Mouse (Mus musculus) liver, embryonic 12.5 days (tissue): ENCODE data around the gene Rnf26. TPM values are rescaled to one million over a fixed set of nuclear protein-coding genes. Genes with fewer than 3 reads are reported as not detected.

Experiments used
- ATAC-seq: fragments of 200-750 bp; cut with Nextera tagmentation; 2 replicates; pipeline ENCODE4 v1.8.0; 2017; ENCODE audit warnings: moderate number of reproducible peaks, mild to moderate bottlenecking, moderate library complexity
- H3K27ac ChIP-seq: fragments of 300-500 bp; sonication (generic); 2 replicates; pipeline ENCODE4 v1.5.1; 2016; ENCODE audit warnings: mild to moderate bottlenecking
- H3K27me3 ChIP-seq: fragments of 300-500 bp; sonication (generic); replicated peaks from 2 replicates; pipeline ENCODE4 v1.6.1; 2016; ENCODE audit warnings: mild to moderate bottlenecking, moderate library complexity
- H3K36me3 ChIP-seq: fragments of 300-500 bp; sonication (generic); 2 replicates; pipeline ENCODE4 v1.6.1; 2016; ENCODE audit warnings: mild to moderate bottlenecking, moderate library complexity
- H3K4me1 ChIP-seq: fragments of 300-500 bp; sonication (generic); 2 replicates; pipeline ENCODE4 v1.6.1; 2016
- H3K4me2 ChIP-seq: fragments of 300-500 bp; sonication (generic); 2 replicates; pipeline ENCODE4 v1.6.1; 2016; ENCODE audit warnings: mild to moderate bottlenecking, moderate library complexity
- H3K4me3 ChIP-seq: fragments of 300-500 bp; sonication (generic); 2 replicates; pipeline ENCODE4 v1.5.1; 2016; ENCODE audit warnings: mild to moderate bottlenecking, moderate library complexity
- H3K9ac ChIP-seq: fragments of 300-500 bp; sonication (generic); 2 replicates; pipeline ENCODE4 v1.6.1; 2016; ENCODE audit warnings: mild to moderate bottlenecking, moderate library complexity
- H3K9me3 ChIP-seq: fragments of 300-500 bp; sonication (generic); replicated peaks from 2 replicates; pipeline ENCODE4 v1.6.1; 2016; ENCODE audit warnings: mild to moderate bottlenecking, moderate library complexity
- WGBS: fragments of 180-500 bp; shearing (Covaris S2); methylation state at CpG from one replicate; pipeline ENCODE4 v1.1.7; 2016; ENCODE audit not compliant: insufficient replicate concordance; 5-methylcytosine and 5-hydroxymethylcytosine counted together
- polyA plus RNA-seq: library from polyadenylated mRNA; unstranded; fragments of >200 nt; fragmentation: Nextera tagmentation; extraction: Ambion mirVana; gene quantifications from 2 replicates; pipeline ENCODE4 v1.2.1, GENCODE M21; 2016

Rnf26 gene
- polyA plus RNA-seq, result 57.6 and 58.7 TPM in 2 replicates

DNA sequence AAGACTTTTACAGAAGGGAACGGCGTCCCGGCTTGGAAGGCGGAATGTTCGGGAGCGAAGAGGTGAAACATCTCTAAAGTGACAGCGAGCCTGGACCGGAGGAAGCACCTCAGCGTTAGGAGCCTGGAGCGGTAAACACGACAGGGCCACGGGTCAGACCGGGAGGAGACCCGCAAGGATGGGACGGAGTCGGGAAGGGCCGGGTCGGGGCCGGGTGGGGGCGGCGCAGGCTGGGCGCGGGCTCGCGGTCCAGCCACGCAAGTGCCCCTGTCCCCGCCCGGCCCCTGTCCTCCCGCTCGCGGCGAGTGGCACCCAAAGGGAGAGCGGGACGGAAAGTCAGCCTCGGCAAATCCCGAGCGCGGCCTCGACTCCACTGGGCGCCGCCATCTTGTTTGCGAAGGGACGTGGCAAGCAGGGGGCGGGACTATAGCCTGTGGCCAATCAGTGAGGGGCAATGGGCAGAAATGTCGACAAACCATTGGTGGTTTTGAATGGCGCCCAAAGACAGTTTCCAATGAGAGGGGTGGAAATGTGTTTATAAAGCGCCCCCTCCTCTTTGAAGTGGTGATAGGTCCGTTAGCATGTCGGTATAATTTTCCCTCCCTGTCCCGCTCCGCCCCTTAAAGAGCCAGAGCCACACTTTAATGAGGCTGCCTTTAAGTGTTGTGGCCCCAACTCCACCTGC is at the start of gene Rnf26, which contains the start of gene Gm49380:
TSS of gene Rnf26 (minus strand) at position 413 of the 685 bp plus-strand sequence.
TSS of gene Gm49380 (minus strand) at position 396 of the 685 bp plus-strand sequence.
- Histone ChIP-seq H3K4me1 (peaks cover 45% of the 10 kb centered on the region), H3K4me2 (peak within 1 kb of the TSS; percentile 73), H3K27me3 (no peaks in the 10 kb centered on the region), H3K4me3 (peak within 1 kb of the TSS; percentile 93), H3K36me3 (peaks cover 28% of the 10 kb centered on the region), H3K9ac (peak within 1 kb of the TSS; percentile 93), H3K27ac (peak within 1 kb of the TSS; percentile 85), H3K9me3 (no peaks in the 10 kb centered on the region)
- WGBS, result under 1% methylated on average over 50 of the region's 51 CpGs
- ATAC-seq, result peak; percentile 95

DNA sequence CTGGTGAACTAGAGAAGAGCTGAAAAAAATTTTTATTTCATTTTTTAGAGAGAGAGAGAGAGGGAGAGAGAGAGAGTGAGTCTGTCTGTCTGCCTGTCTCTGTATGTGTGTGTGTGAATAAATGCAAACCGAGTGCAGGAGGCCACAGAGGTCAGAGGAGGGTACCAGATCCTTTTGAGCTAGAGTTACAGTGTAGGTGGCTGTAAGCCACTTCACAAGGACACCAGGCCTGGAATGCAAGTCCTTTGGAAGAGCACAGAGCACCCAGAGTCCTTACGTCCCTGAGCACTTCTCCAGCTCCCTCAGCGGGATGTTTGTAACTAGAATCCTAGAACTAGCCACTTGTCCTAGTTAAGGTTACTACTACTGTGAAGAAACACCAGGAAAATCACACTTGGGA is 46.6 kb upstream of the Rnf26 start:
- H3K4me1 ChIP-seq, result no peaks in the 10 kb centered on the region
- no peak overlapping the region for H3K27ac ChIP-seq
- no peak for ATAC-seq
- H3K27me3 ChIP-seq, result no peaks in the 10 kb centered on the region
- WGBS, result 81% methylated on average over 3 of the region's 3 CpGs
- H3K9ac ChIP-seq, result no peak overlapping the region
- peaks cover 91% of the 10 kb centered on the region for H3K36me3 ChIP-seq
- no peaks in the 10 kb centered on the region for H3K9me3 ChIP-seq
- H3K4me3 ChIP-seq, result no peak overlapping the region
- no peak overlapping the region for H3K4me2 ChIP-seq

DNA sequence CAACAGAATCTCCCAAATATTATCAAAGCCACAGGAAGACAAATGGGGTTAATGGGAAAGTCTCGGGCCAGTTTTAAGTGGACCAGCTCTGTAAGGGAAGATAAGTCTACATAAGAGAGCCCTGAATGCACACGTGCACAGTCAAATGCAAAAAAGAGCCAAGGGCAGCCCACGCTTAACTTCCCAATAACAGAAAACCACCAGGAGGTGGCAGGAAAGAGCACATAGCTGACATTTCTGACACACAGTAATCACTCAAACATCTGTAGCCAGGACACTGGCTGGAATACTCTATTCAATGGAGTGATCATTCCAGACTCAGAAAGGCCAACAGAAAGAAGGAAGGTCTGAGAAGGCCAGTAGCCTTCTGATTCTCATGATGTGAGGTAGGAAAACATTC is 34.0 kb upstream of the Rnf26 start:
- H3K4me2 ChIP-seq, result no peak overlapping the region
- WGBS, result 62% methylated on average over 3 of the region's 3 CpGs

DNA sequence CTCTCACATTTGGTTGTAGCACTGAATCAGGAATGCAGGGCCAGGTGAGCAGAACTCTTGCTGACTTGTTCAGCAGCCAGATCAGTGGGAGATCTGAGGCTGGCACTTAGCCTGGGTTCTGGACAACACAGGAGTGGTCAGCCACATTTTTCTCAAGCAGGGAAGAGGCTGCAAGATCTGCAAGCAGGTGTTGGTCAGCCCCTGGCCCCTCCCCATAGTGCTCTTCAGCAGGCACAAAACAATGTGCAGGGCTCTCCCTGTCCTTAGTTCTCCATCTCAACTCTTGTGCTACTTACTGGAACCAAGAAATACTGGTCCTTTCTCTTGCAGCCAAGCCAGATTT is 31.4 kb upstream of the Rnf26 start:
- no peak overlapping the region for H3K27ac ChIP-seq
- H3K27me3 ChIP-seq, result no peaks in the 10 kb centered on the region
- no peak overlapping the region for H3K4me3 ChIP-seq
- no peak overlapping the region for H3K9ac ChIP-seq
- H3K36me3 ChIP-seq, result peaks cover 57% of the 10 kb centered on the region
- peaks cover 3% of the 10 kb centered on the region; the same call in 1 of the 2 replicates for H3K4me1 ChIP-seq
- H3K9me3 ChIP-seq, result no peaks in the 10 kb centered on the region
- ATAC-seq, result no peak
- no peak overlapping the region for H3K4me2 ChIP-seq

More for the DNA sequence above, 34.0 kb upstream of the Rnf26 start:
- no peak for ATAC-seq
- no peak overlapping the region for H3K4me3 ChIP-seq
- H3K36me3 ChIP-seq, result peaks cover 77% of the 10 kb centered on the region
- H3K9ac ChIP-seq, result no peak overlapping the region
- peaks cover 3% of the 10 kb centered on the region; the same call in 1 of the 2 replicates for H3K4me1 ChIP-seq
- H3K27ac ChIP-seq, result no peak overlapping the region
- no peaks in the 10 kb centered on the region for H3K27me3 ChIP-seq
- H3K9me3 ChIP-seq, result no peaks in the 10 kb centered on the region

DNA sequence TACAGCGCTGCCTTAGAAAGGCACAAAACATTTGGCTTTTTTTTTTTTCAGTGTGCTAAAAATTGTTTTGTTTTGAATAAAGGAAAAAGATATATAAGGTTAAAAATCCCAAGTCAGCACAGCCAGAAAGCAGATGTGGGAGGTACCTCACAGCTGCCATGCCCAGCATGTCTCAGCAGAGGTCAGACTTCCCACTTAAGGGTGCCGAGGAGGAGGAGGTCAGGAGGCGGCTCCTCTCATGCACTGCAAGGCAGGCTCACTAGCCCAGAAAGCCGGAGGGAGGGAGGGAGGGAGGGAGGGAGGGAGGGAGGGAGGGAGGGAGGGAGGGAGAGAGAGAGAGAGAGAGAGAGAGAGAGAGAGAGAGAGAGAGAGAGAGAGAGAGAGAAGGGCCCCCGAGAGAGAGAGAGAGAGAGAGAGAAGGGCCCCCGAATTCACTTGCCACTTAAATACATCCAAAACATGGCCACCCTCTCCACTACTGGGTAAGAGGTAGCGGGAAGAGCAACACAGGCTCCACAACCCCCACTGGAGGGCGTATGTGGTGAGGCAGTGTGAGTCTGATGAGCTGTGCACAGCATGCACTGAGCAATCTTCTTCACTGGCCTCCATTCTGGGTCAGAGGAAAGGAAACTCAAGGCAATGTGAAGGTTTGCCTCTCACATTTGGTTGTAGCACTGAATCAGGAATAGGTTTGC is 30.9 kb upstream of the Rnf26 start:
- H3K9me3 ChIP-seq, result no peaks in the 10 kb centered on the region
- H3K9ac ChIP-seq, result no peak overlapping the region
- H3K4me2 ChIP-seq, result no peak overlapping the region
- no peaks in the 10 kb centered on the region for H3K27me3 ChIP-seq
- 51% methylated on average over 7 of the region's 8 CpGs for WGBS
- H3K27ac ChIP-seq, result no peak overlapping the region
- H3K4me1 ChIP-seq, result peaks cover 3% of the 10 kb centered on the region; the same call in 1 of the 2 replicates
- H3K4me3 ChIP-seq, result no peak overlapping the region
- no peak for ATAC-seq
- H3K36me3 ChIP-seq, result peaks cover 52% of the 10 kb centered on the region

DNA sequence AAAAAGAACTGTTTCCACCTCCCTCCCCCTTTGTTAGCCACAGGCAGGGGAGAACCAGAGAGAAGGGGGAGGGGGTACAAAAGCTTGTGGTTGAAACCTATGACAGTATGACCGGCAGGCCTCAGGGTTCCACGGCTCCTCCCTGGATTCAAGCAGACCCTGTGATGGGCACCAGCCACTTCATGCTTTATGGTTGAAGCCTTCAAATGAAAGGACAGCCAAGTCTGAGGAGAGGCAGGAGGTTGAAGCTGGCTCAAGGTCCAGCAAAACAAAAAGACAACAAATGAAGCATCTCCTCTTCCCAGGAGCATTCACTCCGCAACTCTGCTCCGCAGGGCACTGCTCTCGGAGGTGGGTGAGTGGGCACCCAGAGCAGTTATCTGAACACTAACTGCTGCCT is 30.1 kb upstream of the Rnf26 start:
- Histone ChIP-seq H3K4me2 (no peak overlapping the region), H3K36me3 (peaks cover 45% of the 10 kb centered on the region), H3K4me3 (no peak overlapping the region), H3K9ac (no peak overlapping the region), H3K9me3 (no peaks in the 10 kb centered on the region), H3K27me3 (no peaks in the 10 kb centered on the region), H3K4me1 (peaks cover 3% of the 10 kb centered on the region; the same call in 1 of the 2 replicates), H3K27ac (no peak overlapping the region)
- WGBS, result 80% methylated on average over 5 of the region's 5 CpGs
- ATAC-seq, result no peak

DNA sequence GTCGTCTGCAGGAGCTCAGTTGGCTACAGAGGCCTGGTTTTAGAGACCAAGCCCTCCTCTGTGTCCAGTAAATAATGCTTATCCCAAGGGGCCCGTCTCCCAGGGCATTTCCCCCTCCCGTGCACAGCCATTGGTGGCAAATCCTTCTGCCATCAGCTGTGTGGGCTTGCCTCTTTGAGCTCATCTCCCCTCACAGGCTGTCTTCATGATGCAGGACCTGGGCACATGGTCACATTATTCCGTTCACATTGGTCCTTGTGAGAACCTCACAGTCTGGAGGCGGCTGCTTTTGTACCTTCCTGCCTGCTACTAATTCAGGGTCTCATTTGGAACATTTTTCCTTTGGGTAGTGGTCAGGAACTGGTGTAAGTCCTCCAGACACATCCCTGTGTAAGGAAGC is 28.6 kb upstream of the Rnf26 start:
- Histone ChIP-seq H3K9me3 (no peaks in the 10 kb centered on the region), H3K36me3 (peaks cover 37% of the 10 kb centered on the region), H3K4me3 (no peak overlapping the region), H3K4me1 (peaks cover 3% of the 10 kb centered on the region; the same call in 1 of the 2 replicates), H3K27me3 (peaks cover 5% of the 10 kb centered on the region), H3K27ac (no peak overlapping the region), H3K4me2 (no peak overlapping the region), H3K9ac (no peak overlapping the region)
- 75% methylated on average over 5 of the region's 5 CpGs for WGBS
- ATAC-seq, result no peak

DNA sequence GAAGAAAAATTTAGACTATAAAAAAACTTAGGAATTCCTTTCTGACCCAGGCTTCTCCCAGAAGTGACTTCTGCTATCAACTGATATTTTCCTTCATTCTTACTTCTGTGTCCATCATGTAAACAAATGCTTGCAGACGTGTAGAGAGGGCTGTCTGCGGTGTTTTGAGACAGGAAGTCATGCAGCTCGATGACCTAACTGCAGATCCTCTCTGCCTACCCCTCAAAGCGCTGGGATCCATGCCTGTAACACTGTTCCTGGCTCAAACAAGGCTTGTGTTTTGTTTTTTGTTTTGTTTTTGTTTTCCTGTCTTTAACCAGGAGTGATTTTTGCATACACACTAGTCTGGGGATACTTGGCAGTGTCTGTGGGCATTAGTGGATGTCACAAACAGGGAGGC is 24.5 kb upstream of the Rnf26 start:
- 21% methylated on average over 4 of the region's 4 CpGs for WGBS
- peaks cover 27% of the 10 kb centered on the region for H3K4me1 ChIP-seq
- H3K27me3 ChIP-seq, result peaks cover 47% of the 10 kb centered on the region
- ATAC-seq, result no peak
- H3K9me3 ChIP-seq, result no peaks in the 10 kb centered on the region
- 0 out of 2 replicates have a peak, but pooled peaks cover 5% of the 10 kb centered on the region for H3K36me3 ChIP-seq
- no peak overlapping the region for H3K27ac ChIP-seq
- H3K9ac ChIP-seq, result no peak overlapping the region
- no peak overlapping the region for H3K4me3 ChIP-seq
- no peak overlapping the region for H3K4me2 ChIP-seq

DNA sequence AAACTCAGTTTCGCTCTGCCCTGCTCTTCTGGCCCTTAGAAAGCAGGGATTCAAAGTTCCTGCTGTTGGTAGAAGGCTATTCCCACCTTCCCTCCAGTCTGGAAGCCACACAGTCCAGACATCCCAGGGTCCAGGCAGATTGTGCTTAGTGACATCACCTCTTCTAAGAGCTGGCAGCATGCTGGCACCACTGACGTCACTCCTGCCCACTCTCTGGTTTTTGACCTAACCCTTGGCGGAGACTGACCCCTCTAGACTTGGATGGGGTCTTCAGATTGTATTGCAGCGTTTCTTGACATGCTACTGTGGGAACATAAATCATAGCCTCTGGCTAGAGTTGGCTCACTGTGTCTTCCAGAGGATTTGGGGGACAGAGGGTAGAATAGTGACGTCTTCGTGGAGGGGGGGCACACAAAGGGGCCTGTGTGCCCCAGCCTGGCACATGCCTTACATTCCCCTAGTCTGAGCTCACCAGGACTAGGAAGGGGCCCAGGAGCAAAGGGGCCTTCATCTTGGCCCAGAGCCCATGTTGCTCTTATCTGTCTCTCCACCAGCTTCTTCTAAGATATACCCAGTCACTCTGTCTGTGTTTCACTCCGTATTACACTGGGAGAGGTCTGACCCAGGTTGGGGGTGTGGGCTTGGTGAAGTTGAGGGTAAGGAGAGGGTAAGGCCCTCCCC is 22.6 kb upstream of the Rnf26 start:
- WGBS, result 56% methylated on average over 7 of the region's 7 CpGs
- Histone ChIP-seq H3K27me3 (peaks cover 66% of the 10 kb centered on the region), H3K27ac (no peak overlapping the region), H3K4me1 (peaks cover 27% of the 10 kb centered on the region), H3K9ac (no peak overlapping the region), H3K4me3 (peak overlapping the region; percentile 56), H3K36me3 (0 out of 2 replicates have a peak, but pooled peaks cover 5% of the 10 kb centered on the region), H3K9me3 (no peaks in the 10 kb centered on the region), H3K4me2 (peak overlapping the region; percentile 71)
- ATAC-seq, result no peak

DNA sequence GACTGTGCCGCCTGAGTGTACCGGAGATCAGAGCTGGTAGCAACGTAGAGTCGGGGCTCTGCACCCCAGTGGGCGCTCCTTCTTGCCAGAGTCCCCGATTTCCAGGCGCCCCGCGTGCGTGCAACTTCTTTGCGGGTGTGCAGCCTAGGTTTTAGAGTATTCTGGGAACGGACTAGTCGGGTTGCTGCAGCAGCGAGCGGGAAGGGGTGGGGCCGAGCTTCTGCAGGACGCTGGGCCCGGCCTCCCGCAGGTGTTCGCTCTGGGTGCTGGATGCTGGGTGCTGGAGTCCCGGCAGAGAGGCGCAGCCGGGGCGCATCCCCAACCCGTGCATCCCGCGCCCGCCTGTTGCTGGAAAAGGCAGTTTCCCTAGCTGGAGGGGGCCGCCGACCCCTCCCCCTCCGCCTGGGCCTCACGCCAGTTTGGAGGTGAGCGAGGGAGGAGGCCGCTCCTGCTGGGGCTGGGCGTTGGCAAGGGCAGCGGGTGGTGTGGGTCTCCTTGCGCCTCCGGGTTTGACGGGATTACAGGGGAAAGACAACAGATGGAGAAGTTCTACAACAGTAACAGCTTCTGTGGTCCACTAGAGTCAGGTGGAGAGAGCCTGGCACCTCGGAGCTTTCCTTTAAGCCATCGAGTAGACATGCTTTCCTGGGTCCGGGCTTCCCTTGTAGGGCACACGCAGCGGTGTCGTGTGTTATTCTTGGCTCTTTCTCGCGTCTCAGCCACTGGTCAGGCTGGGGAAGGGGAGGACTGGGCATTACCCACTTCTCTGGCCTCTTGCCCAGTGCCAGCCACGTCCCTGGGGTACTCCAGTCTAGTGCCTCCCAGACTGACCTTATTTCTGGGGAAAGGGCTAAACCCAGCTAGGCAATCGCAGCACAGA is 21.8 kb upstream of the Rnf26 start:
- Histone ChIP-seq H3K9ac (peak overlapping the region; percentile 47), H3K27ac (no peak overlapping the region), H3K27me3 (peaks cover 74% of the 10 kb centered on the region), H3K4me3 (peak overlapping the region; percentile 56), H3K4me2 (peak overlapping the region; percentile 71), H3K4me1 (peaks cover 34% of the 10 kb centered on the region), H3K36me3 (no peaks in the 10 kb centered on the region), H3K9me3 (no peaks in the 10 kb centered on the region)
- 4% methylated on average over 48 of the region's 49 CpGs for WGBS
- ATAC-seq, result 0 out of 2 replicates have a peak, but pooled peaks have one; percentile 30

DNA sequence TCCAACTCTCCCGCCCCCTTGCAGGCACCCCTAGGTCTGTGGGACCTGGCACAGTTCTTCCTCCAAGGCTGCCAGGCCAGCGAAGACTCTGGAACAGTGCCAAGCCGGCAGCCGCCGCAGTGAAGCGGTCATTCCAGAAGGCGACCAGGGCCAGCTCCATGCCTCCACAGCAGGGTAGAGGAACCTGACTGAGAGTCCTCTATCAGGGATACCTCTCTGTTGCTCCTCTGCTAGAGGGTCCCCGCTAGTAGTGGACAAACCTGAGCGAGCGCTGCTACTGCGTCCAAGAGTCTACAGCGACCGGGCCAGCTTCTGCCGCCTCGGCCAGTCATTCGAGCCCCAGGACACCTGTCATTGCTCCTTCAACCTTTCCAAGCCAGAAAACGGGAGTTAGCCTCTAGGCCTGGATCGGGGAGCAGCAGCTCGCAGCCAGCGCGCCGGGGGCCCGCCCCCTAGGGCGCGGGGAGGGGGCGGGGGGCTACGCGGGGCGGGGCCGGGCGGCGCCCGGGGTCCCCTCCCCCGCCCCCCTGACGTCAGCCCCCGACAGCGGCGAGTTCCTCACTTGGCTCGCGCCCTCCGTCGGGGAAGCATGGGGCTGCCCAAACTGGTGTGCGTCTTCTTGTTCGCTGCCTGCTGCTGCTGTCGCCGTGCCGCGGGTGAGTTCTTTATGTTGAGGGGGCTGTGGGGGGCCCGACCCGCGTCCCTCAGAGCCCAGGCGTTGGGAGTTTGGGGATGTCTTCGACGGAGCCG is 21.0 kb upstream of the Rnf26 start, which contains the start of gene Mcam:
TSS of gene Mcam (plus strand) at position 369 of the 750 bp plus-strand sequence.
- ATAC-seq, result no peak
- peaks cover 82% of the 10 kb centered on the region for H3K27me3 ChIP-seq
- no peaks in the 10 kb centered on the region for H3K9me3 ChIP-seq
- H3K9ac ChIP-seq, result peak within 1 kb of the TSS; percentile 47
- H3K36me3 ChIP-seq, result no peaks in the 10 kb centered on the region
- H3K4me3 ChIP-seq, result peak within 1 kb of the TSS; percentile 56
- WGBS, result 2% methylated on average over 54 of the region's 55 CpGs
- H3K4me1 ChIP-seq, result peaks cover 42% of the 10 kb centered on the region
- no peak within 1 kb of the TSS for H3K27ac ChIP-seq
- peak within 1 kb of the TSS; percentile 71 for H3K4me2 ChIP-seq
